Mouse (Mus musculus) liver, postnatal 0 days (tissue): Measurements from ENCODE around the gene Ppme1.

Experiments used
- CTCF ChIP-seq: sonication (generic); IDR thresholded peaks from 2 replicates; pipeline ENCODE4 v1.5.1; 2016; ENCODE audit warnings: antibody characterized with exemption, low read depth
- EP300 ChIP-seq: IDR thresholded peaks from 2 replicates; pipeline ENCODE4 v1.6.1; 2016; ENCODE audit warnings: antibody characterized with exemption, low read depth, mild to moderate bottlenecking

GRCm38 (mm10) chr7:100316924-100317323, 55.2 kb downstream of the Ppme1 start:
- TF ChIP-seq EP300 = no peak
- no peak for TF ChIP-seq CTCF
